Mouse (Mus musculus) midbrain, embryonic 10.5 days (tissue): Measurements from ENCODE around the gene Nacc2. TPM values are rescaled to one million over a fixed set of nuclear protein-coding genes. Genes with fewer than 3 reads are reported as not detected.

ENCODE experiments used
- DNase-seq: peaks from one replicate; pipeline ENCODE4 v3.0.0-alpha.2; 2017; ENCODE audit warnings: low spot score
- H3K27ac ChIP-seq: fragments of 300-500 bp; sonication (generic); replicated peaks from 2 replicates; pipeline ENCODE4 v1.5.1; 2016; ENCODE audit warnings: mild to moderate bottlenecking
- H3K27me3 ChIP-seq: fragments of 300-500 bp; sonication (generic); 2 replicates; pipeline ENCODE4 v1.6.1; 2016; ENCODE audit warnings: low read depth, mild to moderate bottlenecking; ENCODE audit not compliant: poor library complexity, severe bottlenecking
- H3K36me3 ChIP-seq: fragments of 300-500 bp; sonication (generic); 2 replicates; pipeline ENCODE4 v1.6.1; 2016; ENCODE audit warnings: mild to moderate bottlenecking, moderate library complexity
- H3K4me1 ChIP-seq: fragments of 300-500 bp; sonication (generic); 2 replicates; pipeline ENCODE4 v1.6.1; 2016
- H3K4me3 ChIP-seq: fragments of 300-500 bp; sonication (generic); 2 replicates; pipeline ENCODE4 v1.5.1; 2016; ENCODE audit warnings: mild to moderate bottlenecking, moderate library complexity
- H3K9me3 ChIP-seq: fragments of 300-500 bp; sonication (generic); replicated peaks from 2 replicates; pipeline ENCODE4 v1.6.1; 2016; ENCODE audit warnings: mild to moderate bottlenecking
- WGBS: fragments of 180-500 bp; shearing (Covaris S2); methylation state at CpG from one replicate; pipeline ENCODE4 v1.1.7; 2016; 5-methylcytosine and 5-hydroxymethylcytosine counted together
- polyA plus RNA-seq: library from polyadenylated mRNA; unstranded; fragments of >200 nt; fragmentation: Nextera tagmentation; extraction: Ambion mirVana; gene quantifications from 2 replicates; pipeline ENCODE4 v1.2.1, GENCODE M21; 2016

Nacc2 gene
- polyA plus RNA-seq, 1 experiment from 2014 or later: 4.3 TPM

DNA sequence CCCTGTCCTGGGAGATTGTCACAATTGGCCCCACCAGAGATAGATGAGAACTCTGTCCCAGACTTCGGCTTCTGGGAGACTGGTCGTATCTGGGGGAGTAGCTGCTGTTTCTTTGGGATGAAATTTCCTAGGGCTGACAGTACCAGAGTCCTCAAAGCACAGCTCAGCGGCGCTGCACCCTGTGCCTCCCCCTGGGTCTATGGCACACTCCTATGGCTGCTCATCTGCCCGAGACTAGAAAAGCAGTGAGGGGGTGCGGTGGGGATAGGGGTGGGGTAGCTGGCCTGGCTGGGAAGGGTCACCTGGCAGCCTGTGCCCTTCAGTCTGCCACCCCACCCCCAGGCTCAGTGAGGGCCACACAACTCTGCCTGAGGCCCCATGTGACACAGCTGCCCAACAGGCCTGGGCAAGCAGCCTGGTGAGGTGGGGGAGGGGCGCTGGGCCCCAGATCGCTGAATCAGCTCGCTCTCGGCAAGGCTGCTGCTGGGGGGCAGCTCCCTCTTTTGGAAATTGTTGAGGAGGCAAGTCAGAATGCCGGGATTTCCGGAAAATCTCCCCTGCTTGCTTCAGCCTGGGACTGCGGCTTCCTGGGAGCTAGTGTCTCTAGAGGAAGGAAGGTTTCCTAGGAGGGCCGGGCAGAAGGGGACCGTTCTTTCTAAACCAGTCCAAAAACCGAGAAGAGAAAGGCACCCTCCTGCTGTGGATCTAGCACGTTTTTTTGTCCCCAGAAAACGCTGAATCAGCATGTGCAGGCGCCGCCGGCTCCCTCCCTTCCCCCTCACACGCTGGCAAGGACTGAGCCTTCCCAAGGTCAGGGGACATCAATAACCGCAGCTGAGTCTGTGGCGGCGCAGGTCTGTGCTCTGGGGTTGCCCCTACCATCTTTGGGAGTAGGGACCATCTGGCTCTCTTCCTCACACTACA, 9.9 kb upstream of the Nacc2 start:
- Histone ChIP-seq H3K4me3 (peak overlapping the region; percentile 53), H3K9me3 (no peaks in the 10 kb centered on the region), H3K4me1 (peaks cover 46% of the 10 kb centered on the region), H3K27ac (peak overlapping the region; percentile 94), H3K27me3 (0 out of 2 replicates have a peak, but pooled peaks cover 4% of the 10 kb centered on the region), H3K36me3 (peaks cover 16% of the 10 kb centered on the region)
- DNase-seq: peak; percentile 83
- WGBS: 5% methylated on average over 25 of the region's 25 CpGs

GRCm38 (mm10) chr2:26131327-26131726, 8.3 kb upstream of the Nacc2 start:
- peaks cover 45% of the 10 kb centered on the region for H3K4me1 ChIP-seq
- no peaks in the 10 kb centered on the region for H3K9me3 ChIP-seq
- H3K27ac ChIP-seq: no peak overlapping the region
- H3K4me3 ChIP-seq: no peak overlapping the region
- DNase-seq: no peak
- H3K36me3 ChIP-seq: 0 out of 2 replicates have a peak, but pooled peaks cover 3% of the 10 kb centered on the region
- 0 out of 2 replicates have a peak, but pooled peaks cover 5% of the 10 kb centered on the region for H3K27me3 ChIP-seq
- 90% methylated on average over 2 of the region's 2 CpGs for WGBS

- 41% methylated on average over 3 of the region's 3 CpGs for WGBS
- H3K9me3 ChIP-seq: no peaks in the 10 kb centered on the region
- H3K27me3 ChIP-seq: 0 out of 2 replicates have a peak, but pooled peaks cover 5% of the 10 kb centered on the region
- no peaks in the 10 kb centered on the region for H3K36me3 ChIP-seq
- H3K4me1 ChIP-seq: peaks cover 45% of the 10 kb centered on the region
- no peak for DNase-seq
- H3K4me3 ChIP-seq: no peak overlapping the region
- H3K27ac ChIP-seq: peak overlapping the region; percentile 59; the same call in 1 of the 2 replicates
Observed at GRCm38 (mm10) chr2:26129962-26130361, 6.9 kb upstream of the Nacc2 start.

DNA sequence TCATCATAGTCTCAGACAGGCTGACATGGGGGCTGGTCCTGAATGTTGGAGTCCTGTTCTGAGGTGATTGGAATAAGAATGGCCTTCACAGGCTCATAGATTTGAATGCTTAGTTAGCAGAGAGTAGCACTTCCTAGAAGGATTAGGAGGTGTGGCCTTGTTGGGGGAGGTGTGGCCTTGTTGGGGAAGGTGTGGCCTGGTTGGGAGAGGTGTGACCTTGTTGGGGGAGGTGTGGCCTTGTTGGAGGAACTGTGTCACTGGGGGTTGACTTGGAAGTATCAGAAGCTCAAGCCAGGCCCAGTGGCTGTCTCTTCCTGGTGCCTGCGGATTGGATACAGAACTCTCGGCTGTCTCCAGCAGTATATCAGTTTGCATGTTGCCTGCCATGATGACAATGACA, 6.3 kb upstream of the Nacc2 start:
- no peak for DNase-seq
- 94% methylated on average over 2 of the region's 2 CpGs for WGBS
- H3K4me1 ChIP-seq: peaks cover 43% of the 10 kb centered on the region
- no peak overlapping the region for H3K4me3 ChIP-seq
- H3K27ac ChIP-seq: no peak overlapping the region
- H3K9me3 ChIP-seq: no peaks in the 10 kb centered on the region
- peaks cover 10% of the 10 kb centered on the region for H3K27me3 ChIP-seq
- H3K36me3 ChIP-seq: no peaks in the 10 kb centered on the region

DNA sequence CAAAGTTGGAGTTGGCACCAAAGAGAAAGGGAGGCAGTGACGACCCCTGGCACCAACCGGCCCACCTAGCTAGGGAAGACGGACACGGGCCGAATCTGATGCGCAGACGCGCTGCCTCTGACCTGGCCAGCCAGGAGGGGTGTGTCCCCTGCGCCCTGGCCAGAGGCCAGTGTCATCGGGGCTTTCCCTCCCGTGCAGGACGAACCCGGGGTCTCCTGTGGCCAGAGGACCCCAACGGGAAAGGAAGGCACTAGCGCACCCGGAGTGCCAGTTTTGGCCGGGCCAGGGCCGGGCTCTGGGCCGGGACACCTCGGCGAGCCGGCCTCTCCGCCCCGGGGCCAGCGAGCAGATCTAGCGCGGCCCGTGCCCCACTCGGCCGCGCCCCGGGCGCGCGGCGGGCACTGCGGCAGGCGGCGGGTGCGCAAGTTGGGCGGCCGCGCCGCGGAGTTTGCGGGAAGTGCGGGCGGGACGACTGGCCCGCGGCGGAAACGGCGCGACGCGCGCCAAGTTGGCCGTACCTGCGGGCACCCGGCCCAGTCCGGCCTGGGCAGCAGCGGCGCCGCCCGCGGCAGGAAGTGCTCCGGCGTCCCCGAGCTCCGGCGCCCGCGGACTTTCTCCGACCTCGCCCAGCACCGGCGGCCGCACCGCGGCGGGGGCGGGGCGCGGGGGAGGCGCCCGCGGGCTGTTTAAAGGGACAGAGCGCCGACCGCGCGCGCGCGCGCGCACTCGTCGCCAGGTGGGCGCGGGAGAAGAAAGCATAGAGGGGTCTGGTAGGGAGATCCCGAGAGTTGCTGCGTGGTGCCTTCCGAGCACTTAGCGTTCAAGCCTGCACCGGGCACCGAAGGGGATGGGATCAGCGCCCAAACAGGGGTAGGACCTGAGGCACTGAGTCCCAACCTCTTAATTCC, 595 bp downstream of the Nacc2 start:
- peaks cover 66% of the 10 kb centered on the region for H3K27me3 ChIP-seq
- no peaks in the 10 kb centered on the region for H3K9me3 ChIP-seq
- H3K4me3 ChIP-seq: peak overlapping the region; percentile 83
- H3K36me3 ChIP-seq: no peaks in the 10 kb centered on the region
- under 1% methylated on average over 107 of the region's 109 CpGs for WGBS
- peaks cover 32% of the 10 kb centered on the region for H3K4me1 ChIP-seq
- peak overlapping the region; percentile 70 for H3K27ac ChIP-seq
- DNase-seq: peak; percentile 42

- Histone ChIP-seq H3K27me3 (peaks cover 66% of the 10 kb centered on the region), H3K9me3 (no peaks in the 10 kb centered on the region), H3K27ac (no peak overlapping the region), H3K36me3 (no peaks in the 10 kb centered on the region), H3K4me1 (peaks cover 32% of the 10 kb centered on the region), H3K4me3 (peak overlapping the region; percentile 83)
- DNase-seq: no peak
- WGBS: 20% methylated on average over 17 of the region's 17 CpGs
Observed at GRCm38 (mm10) chr2:26121541-26122083, 1.4 kb downstream of the Nacc2 start.

GRCm38 (mm10) chr2:26119626-26120025, 3.4 kb downstream of the Nacc2 start:
- 70% methylated on average over 2 of the region's 2 CpGs for WGBS
- Histone ChIP-seq H3K27me3 (peaks cover 65% of the 10 kb centered on the region), H3K36me3 (no peaks in the 10 kb centered on the region), H3K9me3 (no peaks in the 10 kb centered on the region), H3K4me1 (peaks cover 32% of the 10 kb centered on the region), H3K27ac (no peak overlapping the region), H3K4me3 (no peak overlapping the region)
- DNase-seq: no peak

DNA sequence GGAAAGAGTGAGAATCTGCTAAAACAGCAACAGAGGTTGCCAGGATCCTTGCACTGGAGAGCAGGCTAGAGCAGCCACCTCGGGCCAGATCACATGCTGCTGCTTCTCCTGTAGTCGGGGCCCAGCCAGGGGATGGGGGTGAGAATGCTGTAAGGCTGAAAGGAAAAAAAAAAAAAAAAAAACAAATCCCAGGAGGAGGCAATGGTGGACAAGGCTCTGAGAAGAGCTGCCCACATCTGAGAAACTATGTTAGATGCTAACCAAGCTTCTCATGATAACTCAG, 3.8 kb downstream of the Nacc2 start:
- Histone ChIP-seq H3K4me1 (peaks cover 32% of the 10 kb centered on the region), H3K36me3 (no peaks in the 10 kb centered on the region), H3K9me3 (no peaks in the 10 kb centered on the region), H3K27ac (no peak overlapping the region), H3K27me3 (peaks cover 61% of the 10 kb centered on the region), H3K4me3 (no peak overlapping the region)
- no peak for DNase-seq
- 18% methylated on average over 2 of the region's 2 CpGs for WGBS

DNA sequence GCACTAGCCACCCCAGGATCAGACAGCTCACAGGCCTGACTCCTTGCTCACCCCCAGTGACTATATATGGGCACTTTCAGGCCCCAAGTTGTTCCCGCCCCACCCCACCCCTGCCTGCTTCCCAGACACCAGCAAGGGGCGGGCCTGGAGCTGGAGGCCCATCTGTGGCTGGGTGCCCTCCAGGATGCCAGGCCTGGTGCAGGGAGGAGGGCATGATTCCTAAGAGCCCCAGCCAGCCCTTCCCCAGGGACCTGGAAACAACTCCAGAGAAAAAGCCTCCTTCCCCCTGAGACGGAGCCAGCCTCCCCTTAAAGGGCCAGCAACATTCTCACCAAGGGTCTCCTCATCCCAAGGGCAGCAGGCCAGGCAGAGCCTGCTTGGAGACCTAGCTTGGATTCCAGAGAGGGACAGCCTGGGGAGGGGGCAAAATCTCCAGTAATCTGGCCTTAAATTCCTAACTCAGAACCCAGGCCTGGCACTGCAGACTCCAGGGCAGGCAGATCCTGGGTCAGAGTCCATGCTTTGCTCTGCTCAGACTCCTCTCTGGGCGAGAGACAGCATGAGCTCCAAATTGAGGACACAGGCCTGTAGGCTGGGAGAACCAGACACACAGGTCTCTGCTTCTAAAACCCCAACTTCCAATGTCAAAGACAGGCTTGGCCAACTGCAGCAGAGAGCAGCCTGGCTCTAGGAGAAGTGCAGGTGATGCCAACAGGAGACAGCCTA, 4.3 kb downstream of the Nacc2 start:
- no peak overlapping the region for H3K4me3 ChIP-seq
- no peak for DNase-seq
- 36% methylated on average over 4 of the region's 4 CpGs for WGBS
- H3K36me3 ChIP-seq: no peaks in the 10 kb centered on the region
- peaks cover 56% of the 10 kb centered on the region for H3K27me3 ChIP-seq
- H3K4me1 ChIP-seq: peaks cover 31% of the 10 kb centered on the region
- peak overlapping the region; percentile 42 for H3K27ac ChIP-seq
- no peaks in the 10 kb centered on the region for H3K9me3 ChIP-seq

GRCm38 (mm10) chr2:26117580-26117979, 5.4 kb downstream of the Nacc2 start:
- Histone ChIP-seq H3K4me1 (peaks cover 19% of the 10 kb centered on the region), H3K4me3 (no peak overlapping the region), H3K27me3 (peaks cover 44% of the 10 kb centered on the region), H3K9me3 (no peaks in the 10 kb centered on the region), H3K27ac (no peak overlapping the region), H3K36me3 (no peaks in the 10 kb centered on the region)
- DNase-seq: no peak
- WGBS: 57% methylated on average over 1 of the region's 1 CpGs

- no peak overlapping the region for H3K4me3 ChIP-seq
- 69% methylated on average over 3 of the region's 3 CpGs for WGBS
- H3K9me3 ChIP-seq: no peaks in the 10 kb centered on the region
- peaks cover 9% of the 10 kb centered on the region for H3K4me1 ChIP-seq
- DNase-seq: no peak
- H3K36me3 ChIP-seq: no peaks in the 10 kb centered on the region
- peaks cover 34% of the 10 kb centered on the region for H3K27me3 ChIP-seq
- no peak overlapping the region for H3K27ac ChIP-seq
Observed at GRCm38 (mm10) chr2:26116550-26116949, 6.5 kb downstream of the Nacc2 start.

GRCm38 (mm10) chr2:26115215-26115614, 7.8 kb downstream of the Nacc2 start:
- no peak overlapping the region for H3K27ac ChIP-seq
- no peak for DNase-seq
- H3K27me3 ChIP-seq: peaks cover 20% of the 10 kb centered on the region
- H3K4me3 ChIP-seq: no peak overlapping the region
- 88% methylated on average over 6 of the region's 6 CpGs for WGBS
- no peaks in the 10 kb centered on the region for H3K9me3 ChIP-seq
- H3K4me1 ChIP-seq: peaks cover 9% of the 10 kb centered on the region
- H3K36me3 ChIP-seq: no peaks in the 10 kb centered on the region
